Mouse (Mus musculus): Measurements from ENCODE around the gene Snx33. TPM values are rescaled to one million over a fixed set of nuclear protein-coding genes. Genes with fewer than 3 reads are reported as not detected.
"Not testable (repeated sequence)": the region's sequence is repeated elsewhere in the genome, so short reads cannot be mapped to it uniquely, and the experiment has no call there.

The Snx33 gene
- total RNA-seq, 2 experiments from 2014 or later = 6.3 to 7.0 TPM

GRCm38 (mm10) chr9:56926387-56926786 is 1.8 kb downstream of the Snx33 start:
- no peak for DNase-seq (ENCODE audit: low spot score in 2 of 2)

- DNase-seq (ENCODE audit: low spot score in 2 of 2) = no peak
Observed at GRCm38 (mm10) chr9:56926025-56926360, 2.2 kb downstream of the Snx33 start.

- DNase-seq (ENCODE audit: low spot score in 2 of 2) = no peak
Observed at GRCm38 (mm10) chr9:56925291-56926024, 2.7 kb downstream of the Snx33 start.

- DNase-seq (ENCODE audit: low spot score in 2 of 2) = peak in 1 of 2 experiments; percentile 36
Observed at GRCm38 (mm10) chr9:56924651-56925027, 3.5 kb downstream of the Snx33 start.

DNA sequence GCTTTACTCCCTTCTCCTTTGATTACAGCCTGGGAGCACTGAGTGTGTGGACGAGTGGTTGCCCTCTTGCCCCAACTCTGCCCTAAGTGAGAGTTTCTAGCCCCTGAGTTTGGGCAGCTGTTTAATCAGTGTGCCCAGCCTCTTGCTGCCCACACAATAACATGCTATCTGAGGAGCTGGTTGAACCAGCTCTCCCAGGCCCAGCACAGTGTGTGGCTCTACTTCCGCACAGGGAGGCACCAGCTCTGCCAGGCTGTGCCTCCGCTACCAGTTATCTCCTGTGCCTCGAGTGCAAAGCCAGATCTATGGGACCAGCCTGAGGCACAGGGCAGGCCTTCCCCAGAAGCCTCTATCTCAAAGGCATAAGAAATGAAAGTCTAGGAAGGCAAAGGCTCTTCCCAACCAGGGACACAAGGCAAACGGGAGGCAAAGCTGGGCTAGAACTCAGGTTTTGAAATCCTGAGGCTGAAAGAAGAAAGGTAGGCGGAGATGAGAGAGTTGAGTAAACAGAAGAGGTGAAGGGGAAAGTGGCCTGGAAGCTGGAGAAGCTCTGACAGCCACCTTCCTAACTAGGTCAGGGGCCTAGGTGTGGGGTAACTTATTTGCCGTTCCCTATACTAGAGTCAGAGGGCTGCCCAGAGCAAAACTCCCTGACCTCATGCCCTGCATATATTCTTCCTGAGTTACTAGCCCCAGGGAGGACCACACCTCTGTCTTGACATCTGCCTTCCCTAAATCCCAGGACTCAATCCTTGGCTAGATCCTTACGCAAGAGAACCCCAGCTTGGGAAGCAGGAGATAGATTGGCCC is 4.1 kb downstream of the Snx33 start:
- no peak for DNase-seq (ENCODE audit: low spot score in 2 of 2)

DNA sequence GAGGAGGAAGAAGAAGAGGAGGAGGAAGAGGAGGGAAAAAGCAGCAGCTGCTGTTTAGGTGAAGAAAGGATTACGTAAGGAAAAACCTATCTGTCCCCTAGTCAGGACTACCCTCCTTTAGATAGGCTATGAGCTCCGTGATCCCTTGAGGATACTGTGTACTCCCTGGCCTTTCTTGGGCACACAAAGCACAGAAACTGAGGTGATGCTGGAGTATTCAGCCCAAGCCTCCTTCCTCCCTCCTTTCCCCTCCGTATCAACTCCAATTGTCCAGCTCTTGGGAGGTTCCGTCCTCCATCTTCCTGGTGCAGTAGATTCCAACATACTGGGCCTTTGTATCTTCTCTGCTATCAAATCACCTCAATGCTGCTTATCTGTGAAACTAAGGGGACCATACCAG is 5.4 kb downstream of the Snx33 start:
- no peak for DNase-seq (ENCODE audit: low spot score in 2 of 2)

DNA sequence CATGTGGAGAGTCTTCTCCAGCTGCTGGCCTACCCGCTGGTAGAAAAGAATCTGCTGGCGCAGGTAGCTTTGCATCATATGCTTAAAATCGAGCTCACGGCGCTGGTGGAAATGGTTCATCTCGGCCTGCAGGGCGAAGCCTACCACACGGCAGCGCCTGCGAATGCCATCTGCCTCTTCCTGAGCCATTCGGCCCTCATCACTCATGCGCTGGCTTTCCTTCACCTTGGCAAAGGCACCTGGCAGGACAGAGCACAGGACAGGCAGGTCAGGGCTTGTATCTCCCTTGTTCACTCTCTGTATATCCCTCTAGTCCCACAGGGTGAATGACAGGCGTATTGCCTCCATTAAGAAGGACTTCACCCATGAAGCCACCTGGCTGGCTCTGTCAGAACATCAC is 9.7 kb downstream of the Snx33 start:
- DNase-seq (ENCODE audit: low spot score in 2 of 2) = no peak

- DNase-seq (ENCODE audit: low spot score in 2 of 2) = no peak
Observed at GRCm38 (mm10) chr9:56917131-56917530, 11.0 kb downstream of the Snx33 start.

DNA sequence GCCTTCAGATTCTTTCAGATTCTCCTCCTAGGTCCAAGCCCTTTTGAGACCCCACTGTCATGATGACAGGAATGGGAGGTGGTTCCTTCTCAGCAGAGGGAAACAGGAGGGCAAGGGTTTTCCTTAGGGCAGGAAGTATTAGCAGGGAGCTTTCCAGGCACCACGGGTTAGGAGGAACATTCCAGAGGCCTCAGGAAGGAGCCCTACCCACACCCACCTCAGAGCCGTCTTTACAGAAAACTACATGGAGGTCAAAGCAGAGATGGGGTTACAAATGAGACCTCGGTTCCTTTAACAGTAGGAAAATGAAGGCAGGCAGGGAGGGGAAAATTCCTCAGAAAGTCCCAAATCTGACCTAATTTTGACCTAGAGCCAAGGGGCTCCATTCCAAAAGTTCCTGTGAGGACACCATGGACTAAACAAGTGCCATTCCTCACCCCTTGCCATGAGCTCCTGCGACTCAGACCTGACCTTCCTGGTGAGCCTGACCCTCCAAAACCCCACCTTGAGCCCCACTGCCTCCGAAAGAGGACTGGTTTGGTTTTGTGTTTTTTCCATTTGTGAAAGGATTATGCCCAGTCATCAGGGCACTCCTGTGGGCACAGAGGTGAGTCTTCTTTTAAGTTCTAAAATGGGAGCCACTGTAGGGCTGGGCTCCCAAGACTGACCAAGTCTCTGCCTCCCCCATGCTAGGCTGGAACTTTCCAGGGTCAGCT is 12.3 kb downstream of the Snx33 start:
- DNase-seq (ENCODE audit: low spot score in 2 of 2) = no peak

GRCm38 (mm10) chr9:56915116-56915515 is 13.1 kb downstream of the Snx33 start:
- DNase-seq (ENCODE audit: low spot score in 2 of 2) = no peak

- no peak for DNase-seq (ENCODE audit: low spot score in 2 of 2)
Observed at GRCm38 (mm10) chr9:56913991-56914390, 14.2 kb downstream of the Snx33 start.

- DNase-seq (ENCODE audit: low spot score in 2 of 2) = no peak
Observed at GRCm38 (mm10) chr9:56911017-56911416, 17.2 kb downstream of the Snx33 start.

- DNase-seq (ENCODE audit: low spot score in 2 of 2) = not testable (repeated sequence)
Observed at GRCm38 (mm10) chr9:56909991-56910390, 18.2 kb downstream of the Snx33 start.

GRCm38 (mm10) chr9:56907549-56907948 is 20.6 kb downstream of the Snx33 start:
- no peak for DNase-seq (ENCODE audit: low spot score in 2 of 2)

- DNase-seq (ENCODE audit: low spot score in 2 of 2) = no peak
Observed at GRCm38 (mm10) chr9:56903662-56904061, 24.5 kb downstream of the Snx33 start.

DNA sequence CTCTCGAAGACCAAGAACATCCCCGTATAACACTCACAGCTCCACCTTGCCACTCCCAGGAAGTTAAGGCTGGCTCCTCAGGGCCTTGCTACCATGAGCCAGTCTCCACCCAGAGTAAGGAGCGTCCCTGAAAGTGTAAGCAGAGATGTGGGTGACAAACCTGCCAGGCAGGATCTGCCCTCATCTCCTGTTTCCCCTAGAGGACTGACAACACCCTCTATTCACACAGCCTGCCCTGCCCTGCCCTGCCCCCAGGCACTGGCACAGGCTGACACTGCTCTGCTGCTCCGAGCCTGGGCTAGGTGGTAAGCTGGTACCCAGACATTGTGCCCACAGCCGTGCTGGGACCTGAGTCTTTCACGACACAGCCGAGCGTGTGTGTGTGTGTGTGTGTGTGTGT is 27.0 kb downstream of the Snx33 start:
- no peak for DNase-seq (ENCODE audit: low spot score in 2 of 2)

DNA sequence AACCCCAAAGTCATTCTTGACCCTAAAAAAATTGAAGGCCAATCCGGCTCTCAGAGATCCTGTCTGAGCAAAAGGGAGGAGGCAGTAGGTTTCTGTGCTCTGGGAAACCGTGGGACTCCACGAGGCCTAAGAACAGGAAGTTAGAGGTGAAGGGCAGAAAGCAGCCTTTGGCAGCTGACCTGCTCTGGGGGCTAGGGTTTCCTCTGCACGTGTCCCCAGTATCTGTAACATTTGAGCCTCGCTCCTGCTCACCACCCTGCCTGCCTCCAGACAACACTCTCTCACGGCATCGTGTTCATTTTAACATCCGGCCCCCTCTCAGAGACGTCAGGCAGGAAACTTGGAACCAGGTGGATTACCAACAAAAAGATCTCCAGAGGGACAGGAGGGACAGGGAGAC is 27.6 kb downstream of the Snx33 start:
- DNase-seq (ENCODE audit: low spot score in 2 of 2) = no peak

- DNase-seq (ENCODE audit: low spot score in 2 of 2) = no peak
Observed at GRCm38 (mm10) chr9:56900060-56900459, 28.1 kb downstream of the Snx33 start.

DNA sequence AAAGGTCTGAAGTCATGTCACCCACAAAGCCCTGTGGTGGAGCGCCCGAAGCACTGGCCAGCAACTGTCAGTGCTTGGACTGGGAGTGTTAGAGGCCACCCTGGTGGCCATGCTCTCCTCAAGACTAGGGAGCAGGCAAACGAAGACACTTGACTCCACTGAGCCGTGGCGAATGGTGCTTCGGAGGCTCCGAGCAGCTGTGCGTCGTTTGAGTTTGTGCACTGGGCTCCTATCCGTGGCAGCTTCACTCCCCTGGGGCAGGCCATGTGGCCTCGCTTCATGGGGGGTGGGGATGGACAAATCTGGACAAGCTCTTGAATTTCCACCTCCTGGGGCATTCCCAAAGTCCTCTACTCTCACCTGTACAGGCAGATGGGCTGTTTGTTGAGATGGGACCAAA is 28.8 kb downstream of the Snx33 start:
- no peak for DNase-seq (ENCODE audit: low spot score in 2 of 2)

- DNase-seq (ENCODE audit: low spot score in 2 of 2) = no peak
Observed at GRCm38 (mm10) chr9:56896779-56897178, 31.4 kb downstream of the Snx33 start.

DNA sequence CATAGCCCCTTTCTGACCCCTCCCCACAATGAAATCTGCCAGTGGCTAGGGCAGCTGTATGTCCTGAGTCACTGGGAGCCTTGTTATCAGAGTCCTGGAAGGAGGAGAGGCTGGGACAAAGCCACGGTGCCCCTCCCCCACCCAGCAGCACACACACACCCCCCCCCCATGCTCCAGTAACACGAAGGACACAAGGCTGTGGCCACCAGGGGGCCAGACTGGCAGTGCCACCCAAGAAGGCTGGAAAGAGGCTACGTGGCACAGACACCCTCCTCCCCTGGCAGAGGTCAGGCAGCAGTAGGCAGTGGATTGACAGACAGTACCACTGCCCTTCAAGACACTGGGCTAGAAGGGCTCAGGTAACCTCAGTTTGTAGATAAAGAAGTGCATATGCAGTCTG is 34.2 kb downstream of the Snx33 start:
- DNase-seq (ENCODE audit: low spot score in 2 of 2) = no peak

GRCm38 (mm10) chr9:56893313-56893712 is 34.9 kb downstream of the Snx33 start:
- DNase-seq (ENCODE audit: low spot score in 2 of 2) = no peak

Data from layer of hippocampus, postnatal 14 days (tissue).